Mouse (Mus musculus) brain, embryonic 14.5 days (tissue): Measurements from ENCODE around the gene Pkd1l2. TPM values are rescaled to one million over a fixed set of nuclear protein-coding genes. Genes with fewer than 3 reads are reported as not detected.

Experiments used
- DNase-seq: peaks from one replicate; pipeline ENCODE4 v3.0.0-alpha.2; 2011; ENCODE audit warnings: low read depth
- CTCF ChIP-seq: fragments of 200-500 bp; IDR thresholded peaks from 2 replicates; pipeline ENCODE4 v1.5.1; 2012; ENCODE audit warnings: inconsistent platforms, mild to moderate bottlenecking, moderate library complexity, borderline replicate concordance; ENCODE audit not compliant: insufficient read depth, insufficient read length; ENCODE audit errors: extremely low read depth
- POLR2A ChIP-seq: fragments of 200-500 bp; IDR thresholded peaks from 2 replicates; pipeline ENCODE4 v1.6.1; 2012; ENCODE audit warnings: mild to moderate bottlenecking, inconsistent platforms, borderline replicate concordance; ENCODE audit not compliant: poor library complexity, insufficient read depth, insufficient read length, severe bottlenecking; ENCODE audit errors: extremely low read depth
- polyA plus RNA-seq: library from polyadenylated mRNA; depleted of rRNA; stranded (reverse); fragments of >200 nt; gene quantifications from 2 replicates; pipeline ENCODE4 v1.2.3, GENCODE M21; 2012; rRNA removed

The Pkd1l2 gene
- polyA plus RNA-seq, 1 experiment: 0.01 TPM

- DNase-seq: no peak
- TF ChIP-seq POLR2A: no peak
- TF ChIP-seq CTCF: peak; percentile 10; the same call in 1 of the 2 replicates
Observed at GRCm38 (mm10) chr8:116989842-116990241, 92.4 kb downstream of the Pkd1l2 start.

GRCm38 (mm10) chr8:116980117-116980516, 102.1 kb downstream of the Pkd1l2 start:
- peak; percentile 76 for DNase-seq
- peak; percentile 70; the same call in 1 of the 2 replicates for TF ChIP-seq CTCF
- no peak for TF ChIP-seq POLR2A

GRCm38 (mm10) chr8:116978631-116979256, 103.5 kb downstream of the Pkd1l2 start, which contains the start of gene 1700030J22Rik:
1700030J22Rik (minus strand) TSS chr8:116978959.
- TF ChIP-seq CTCF (no peak), POLR2A (no peak; the same call in 1 of the 2 replicates)

GRCm38 (mm10) chr8:116978052-116978451, 104.2 kb downstream of the Pkd1l2 start:
- TF ChIP-seq POLR2A (no peak), CTCF (no peak)
- DNase-seq: peak; percentile 25

More at GRCm38 (mm10) chr8:116978631-116979256, 103.5 kb downstream of the Pkd1l2 start, which contains the start of gene 1700030J22Rik:
- DNase-seq: peak; percentile 99

- peak; percentile 8 for DNase-seq
- no peak for TF ChIP-seq POLR2A
- no peak for TF ChIP-seq CTCF
Observed at GRCm38 (mm10) chr8:116975606-116976005, 106.6 kb downstream of the Pkd1l2 start.

- TF ChIP-seq CTCF (no peak), POLR2A (no peak)
Observed at GRCm38 (mm10) chr8:116975066-116975465, 107.2 kb downstream of the Pkd1l2 start.

GRCm38 (mm10) chr8:116969531-116969930, 112.7 kb downstream of the Pkd1l2 start:
- no peak for DNase-seq
- no peak for TF ChIP-seq POLR2A
- no peak for TF ChIP-seq CTCF

More at GRCm38 (mm10) chr8:116975066-116975465, 107.2 kb downstream of the Pkd1l2 start:
- no peak for DNase-seq

- no peak for TF ChIP-seq POLR2A
- TF ChIP-seq CTCF: no peak
- DNase-seq: no peak
Observed at GRCm38 (mm10) chr8:116954415-116954814, 127.8 kb downstream of the Pkd1l2 start.

- no peak for TF ChIP-seq CTCF
- no peak for TF ChIP-seq POLR2A
- DNase-seq: no peak
Observed at GRCm38 (mm10) chr8:116952428-116952827, 129.8 kb downstream of the Pkd1l2 start.

GRCm38 (mm10) chr8:116951778-116952177, 130.5 kb downstream of the Pkd1l2 start:
- no peak for DNase-seq
- TF ChIP-seq CTCF (no peak), POLR2A (no peak)

- DNase-seq: peak; percentile 22
- no peak for TF ChIP-seq POLR2A
- no peak for TF ChIP-seq CTCF
Observed at GRCm38 (mm10) chr8:116951369-116951768, 130.9 kb downstream of the Pkd1l2 start.

GRCm38 (mm10) chr8:116947589-116947988, 134.7 kb downstream of the Pkd1l2 start:
- DNase-seq: no peak
- TF ChIP-seq POLR2A: no peak
- TF ChIP-seq CTCF: no peak

- DNase-seq: no peak
- TF ChIP-seq POLR2A (no peak), CTCF (no peak)
Observed at GRCm38 (mm10) chr8:116946851-116947250, 135.4 kb downstream of the Pkd1l2 start.

GRCm38 (mm10) chr8:116946268-116946838, 135.9 kb downstream of the Pkd1l2 start:
- no peak for DNase-seq
- TF ChIP-seq CTCF (no peak), POLR2A (no peak)

Other genes with a start within 250 kb of the Pkd1l2 start
- gene Cmc2, start 161.0 kb downstream of the Pkd1l2 start, polyA plus RNA-seq: 13.2 and 13.5 TPM in 2 replicates
- gene Cenpn, start 160.7 kb downstream of the Pkd1l2 start, polyA plus RNA-seq: 12.0 and 20.0 TPM in 2 replicates
- gene Atmin, start 139.1 kb downstream of the Pkd1l2 start, polyA plus RNA-seq: 24.3 and 32.6 TPM in 2 replicates
- 3.9 and 6.0 TPM in 2 replicates for gene 1700030J22Rik, start 103.5 kb downstream of the Pkd1l2 start, polyA plus RNA-seq
- gene Gcsh, start 88.9 kb downstream of the Pkd1l2 start, polyA plus RNA-seq: 52.1 and 56.8 TPM in 2 replicates
- gene Bco1, start 13.4 kb upstream of the Pkd1l2 start, polyA plus RNA-seq: 0.11 and 0.12 TPM in 2 replicates
- gene Gan, start 75.7 kb upstream of the Pkd1l2 start, polyA plus RNA-seq: 8.0 and 10.5 TPM in 2 replicates
- 140 and 205 TPM in 2 replicates for gene Cmip, start 174.6 kb upstream of the Pkd1l2 start, polyA plus RNA-seq